Mouse (Mus musculus) thymus, postnatal 14 days (tissue): ENCODE measurements around the gene Dnah3.
A peak's percentile ranks its signal among the peaks of the same experiment; 100 is the strongest.

Experiments used
- DNase-seq: peaks from one replicate; pipeline ENCODE4 v3.0.0; 2021

Gene Dnah3

GRCm38 (mm10) chr7:120095180-120095579 lies at the start of gene Dnah3:
Dnah3 (minus strand) TSS chr7:120095280.
- no peak for DNase-seq

- DNase-seq, result no peak
Measured at GRCm38 (mm10) chr7:120142743-120143142, 47.7 kb upstream of the Dnah3 start.

GRCm38 (mm10) chr7:120128951-120129350 lies 33.9 kb upstream of the Dnah3 start:
- no peak for DNase-seq

- no peak for DNase-seq
Measured at GRCm38 (mm10) chr7:120127686-120128059, 32.6 kb upstream of the Dnah3 start.

GRCm38 (mm10) chr7:120126976-120127685 lies 32.1 kb upstream of the Dnah3 start:
- no peak for DNase-seq

GRCm38 (mm10) chr7:120124844-120125243 lies 29.8 kb upstream of the Dnah3 start:
- peak; percentile 23 for DNase-seq

- DNase-seq, result no peak
Measured at GRCm38 (mm10) chr7:120123776-120124175, 28.7 kb upstream of the Dnah3 start.

GRCm38 (mm10) chr7:120117529-120117928 lies 22.4 kb upstream of the Dnah3 start:
- no peak for DNase-seq

- no peak for DNase-seq
Measured at GRCm38 (mm10) chr7:120116976-120117375, 21.9 kb upstream of the Dnah3 start.

- DNase-seq, result no peak
Measured at GRCm38 (mm10) chr7:120109676-120110075, 14.6 kb upstream of the Dnah3 start.

GRCm38 (mm10) chr7:120106356-120106755 lies 11.3 kb upstream of the Dnah3 start:
- DNase-seq, result no peak

GRCm38 (mm10) chr7:120104975-120105374 lies 9.9 kb upstream of the Dnah3 start:
- no peak for DNase-seq

- no peak for DNase-seq
Measured at GRCm38 (mm10) chr7:120103019-120103567, 8.0 kb upstream of the Dnah3 start.

GRCm38 (mm10) chr7:120102164-120102972 lies 7.3 kb upstream of the Dnah3 start, which contains the start of gene Tmem159:
Tmem159 (plus strand) TSS chr7:120102353.
- peak; percentile 30 for DNase-seq

GRCm38 (mm10) chr7:120098403-120098802 lies 3.3 kb upstream of the Dnah3 start:
- DNase-seq, result peak; percentile 31

- DNase-seq, result no peak
Measured at GRCm38 (mm10) chr7:120097845-120098244, 2.8 kb upstream of the Dnah3 start.

- DNase-seq, result no peak
Measured at GRCm38 (mm10) chr7:120094216-120094615, 864 bp downstream of the Dnah3 start.

GRCm38 (mm10) chr7:120093033-120093432 lies 2.0 kb downstream of the Dnah3 start:
- no peak for DNase-seq

- no peak for DNase-seq
Measured at GRCm38 (mm10) chr7:120080177-120080576, 14.9 kb downstream of the Dnah3 start.

- DNase-seq, result no peak
Measured at GRCm38 (mm10) chr7:120069164-120069563, 25.9 kb downstream of the Dnah3 start.

- DNase-seq, result no peak
Measured at GRCm38 (mm10) chr7:120068114-120068513, 27.0 kb downstream of the Dnah3 start.

- DNase-seq, result no peak
Measured at GRCm38 (mm10) chr7:120064045-120064444, 31.0 kb downstream of the Dnah3 start.

GRCm38 (mm10) chr7:120055479-120055878 lies 39.6 kb downstream of the Dnah3 start:
- no peak for DNase-seq

- no peak for DNase-seq
Measured at GRCm38 (mm10) chr7:120054016-120054415, 41.1 kb downstream of the Dnah3 start.
